Mouse (Mus musculus): ENCODE results near the gene Dhps.

Gene Dhps

GRCm38 (mm10) chr8:85071514-85072281 is at the start of gene Dhps:
Dhps (plus strand) TSS chr8:85071757.
- DNase-seq (ENCODE audit: low spot score in 2 of 2): peak; percentile 89 to 93

- no peak for DNase-seq (ENCODE audit: low spot score in 2 of 2)
Observed at GRCm38 (mm10) chr8:85023846-85024245, 47.7 kb upstream of the Dhps start.

- peak; percentile 76 to 88 for DNase-seq (ENCODE audit: low spot score in 2 of 2)
Observed at GRCm38 (mm10) chr8:85025098-85025932, 46.2 kb upstream of the Dhps start, which contains the start of gene Asna1. Asna1 (minus strand) TSS chr8:85025281.

- DNase-seq (ENCODE audit: low spot score in 2 of 2): peak; percentile 98 to 99
Observed at GRCm38 (mm10) chr8:85026670-85027515, 44.7 kb upstream of the Dhps start, which contains the start of gene Trir. Trir (plus strand) TSS chr8:85026823.

- DNase-seq (ENCODE audit: low spot score in 2 of 2): peak in 1 of 2 experiments; percentile 38
Observed at GRCm38 (mm10) chr8:85027516-85027855, 44.1 kb upstream of the Dhps start.

GRCm38 (mm10) chr8:85027922-85028321 is 43.6 kb upstream of the Dhps start:
- no peak for DNase-seq (ENCODE audit: low spot score in 2 of 2)

GRCm38 (mm10) chr8:85029271-85029670 is 42.3 kb upstream of the Dhps start:
- peak in 1 of 2 experiments; percentile 63 for DNase-seq (ENCODE audit: low spot score in 2 of 2)

- DNase-seq (ENCODE audit: low spot score in 2 of 2): no peak
Observed at GRCm38 (mm10) chr8:85032622-85033311, 38.8 kb upstream of the Dhps start.

- peak in 1 of 2 experiments; percentile 54 for DNase-seq (ENCODE audit: low spot score in 2 of 2)
Observed at GRCm38 (mm10) chr8:85033867-85034266, 37.7 kb upstream of the Dhps start.

GRCm38 (mm10) chr8:85034764-85035163 is 36.8 kb upstream of the Dhps start:
- DNase-seq (ENCODE audit: low spot score in 2 of 2): peak; percentile 80 to 91

- no peak for DNase-seq (ENCODE audit: low spot score in 2 of 2)
Observed at GRCm38 (mm10) chr8:85035165-85035727, 36.3 kb upstream of the Dhps start.

- no peak for DNase-seq (ENCODE audit: low spot score in 2 of 2)
Observed at GRCm38 (mm10) chr8:85035728-85036310, 35.7 kb upstream of the Dhps start.

GRCm38 (mm10) chr8:85036381-85036717 is 35.2 kb upstream of the Dhps start:
- no peak for DNase-seq (ENCODE audit: low spot score in 2 of 2)

GRCm38 (mm10) chr8:85036718-85037365 is 34.7 kb upstream of the Dhps start, which contains the start of gene Tnpo2:
Tnpo2 (plus strand) TSS chr8:85036915.
- peak; percentile 86 to 89 for DNase-seq (ENCODE audit: low spot score in 2 of 2)

- no peak for DNase-seq (ENCODE audit: low spot score in 2 of 2)
Observed at GRCm38 (mm10) chr8:85037366-85037680, 34.2 kb upstream of the Dhps start.

GRCm38 (mm10) chr8:85037681-85038531 is 33.7 kb upstream of the Dhps start:
- DNase-seq (ENCODE audit: low spot score in 2 of 2): peak; percentile 71 to 87

- DNase-seq (ENCODE audit: low spot score in 2 of 2): no peak
Observed at GRCm38 (mm10) chr8:85043619-85044018, 27.9 kb upstream of the Dhps start.

GRCm38 (mm10) chr8:85057367-85057766 is 14.2 kb upstream of the Dhps start:
- no peak for DNase-seq (ENCODE audit: low spot score in 2 of 2)

All from spleen, postnatal 4 days (tissue).